Mouse (Mus musculus): ENCODE measurements around the gene Slc22a3.

DNA sequence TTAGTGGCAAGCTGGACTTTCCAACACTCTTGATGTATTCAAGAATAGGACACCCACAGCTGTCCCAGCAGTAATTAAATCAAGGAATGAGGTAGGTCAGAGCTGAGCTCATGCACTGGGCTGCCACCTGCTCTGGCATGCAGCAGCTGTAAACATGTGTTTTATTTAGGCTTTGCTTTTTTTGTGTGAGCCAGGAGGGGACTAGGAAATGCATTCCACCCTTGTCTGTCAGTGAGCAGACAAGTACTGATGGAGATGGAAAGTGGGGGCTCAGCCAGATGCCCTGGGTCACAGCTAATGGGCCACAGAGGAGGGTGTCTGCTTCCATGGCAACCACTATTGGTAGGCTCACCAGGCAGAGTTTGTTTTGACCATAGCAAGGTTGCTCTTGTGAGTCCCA lies 79.1 kb downstream of the Slc22a3 start:
- no peak for TF ChIP-seq GATA1 (IDR thresholded peaks at IDR 0.05; ENCODE audit: low read length)
- no peak for TF ChIP-seq TAL1 (IDR thresholded peaks at IDR 0.05; ENCODE audit: low read length)
